11 mouse cellular contexts compared by ENCODE assay signal in genomic region chr6:145809566-145809965, GRCm38 (mm10).
"Had no signal": no experiment of that assay in that cellular context is flagged by ENCODE, and none has a peak within 500 bp of the region (broad histone marks: within the 10 kb centered on the region; RNA-seq: fewer than 3 reads in every experiment).

No protein-coding gene starts in this region.

- ATAC-seq: intestine, postnatal 0 days; lung, postnatal 0 days; midbrain, embryonic 13.5 days had no signal

- H3K27me3 ChIP-seq: limb, embryonic 15.5 days; midbrain, embryonic 13.5 days; stomach, embryonic 15.5 days had no signal

- H3K4me1 ChIP-seq: midbrain, embryonic 13.5 days; stomach, embryonic 15.5 days had no signal

- H3K9ac ChIP-seq: limb, embryonic 15.5 days; midbrain, embryonic 13.5 days; stomach, embryonic 15.5 days had no signal

- DNase-seq: lung, adult 2 months; lung, postnatal 36 days; right cerebral cortex, postnatal 14 days; thymus, adult 2 months; thymus, postnatal 25 days had no signal

- H3K4me3 ChIP-seq: left cerebral cortex, adult 2 months; limb, embryonic 15.5 days; midbrain, embryonic 13.5 days; stomach, embryonic 15.5 days had no signal

- H3K4me2 ChIP-seq: limb, embryonic 15.5 days; midbrain, embryonic 13.5 days; stomach, embryonic 15.5 days had no signal

- H3K27ac ChIP-seq: left cerebral cortex, adult 2 months; limb, embryonic 15.5 days; midbrain, embryonic 13.5 days; stomach, embryonic 15.5 days had no signal

- H3K36me3 ChIP-seq: stomach, embryonic 15.5 days had no signal

- H3K9me3 ChIP-seq: limb, embryonic 15.5 days; midbrain, embryonic 13.5 days; stomach, embryonic 15.5 days had no signal
